Mouse (Mus musculus): ENCODE results near the gene Prm1. TPM values are rescaled to one million over a fixed set of nuclear protein-coding genes. Genes with fewer than 3 reads are reported as not detected.

Prm1 gene
- polyA plus RNA-seq, 1 experiment from 2014 or later = not detected

- 52% methylated on average over 8 of the region's 8 CpGs for WGBS
- Histone ChIP-seq H3K27ac (replicated peaks in 1 of 2; ENCODE audit: control insufficient read depth in 1 of 2, insufficient read depth in 1 of 2, low read depth in 2 of 2, low read length in 2 of 2) (no peak overlapping the region), H3K9ac (ENCODE audit: low read length) (no peak overlapping the region), H3K9me3 (ENCODE audit: control insufficient read depth, low read length) (no peaks in the 10 kb centered on the region), H3K27me3 (ENCODE audit: control insufficient read depth, insufficient read depth, low read length) (0 out of 2 replicates have a peak, but pooled peaks cover 3% of the 10 kb centered on the region), H3K4me3 (ENCODE audit: control insufficient read depth in 1 of 2, insufficient read depth in 1 of 2, low read depth in 1 of 2, low read length in 2 of 2) (no peak overlapping the region), H3K4me1 (ENCODE audit: control insufficient read depth in 2 of 2, insufficient read depth in 2 of 2, low read length in 2 of 2) (peaks cover 0 to 5% of the 10 kb centered on the region in 2 experiments; a peak in 2 of 4 replicates), H3K4me2 (ENCODE audit: low read length) (no peak overlapping the region), H3K36me3 (ENCODE audit: control insufficient read depth, insufficient read depth, low read length) (no peaks in the 10 kb centered on the region)
- no peak for ATAC-seq (ENCODE audit: insufficient number of reproducible peaks, insufficient read depth, low FRiP score, low read depth)
Observed at GRCm38 (mm10) chr16:10761182-10761581, 44.5 kb downstream of the Prm1 start.

GRCm38 (mm10) chr16:10756168-10756567, 49.5 kb downstream of the Prm1 start:
- 79% methylated on average over 5 of the region's 6 CpGs for WGBS
- Histone ChIP-seq H3K27ac (replicated peaks in 1 of 2; ENCODE audit: control insufficient read depth in 1 of 2, insufficient read depth in 1 of 2, low read depth in 2 of 2, low read length in 2 of 2) (no peak overlapping the region), H3K9ac (ENCODE audit: low read length) (no peak overlapping the region), H3K4me3 (ENCODE audit: control insufficient read depth in 1 of 2, insufficient read depth in 1 of 2, low read depth in 1 of 2, low read length in 2 of 2) (no peak overlapping the region), H3K36me3 (ENCODE audit: control insufficient read depth, insufficient read depth, low read length) (no peaks in the 10 kb centered on the region), H3K4me2 (ENCODE audit: low read length) (no peak overlapping the region), H3K9me3 (ENCODE audit: control insufficient read depth, low read length) (no peaks in the 10 kb centered on the region), H3K27me3 (ENCODE audit: control insufficient read depth, insufficient read depth, low read length) (no peaks in the 10 kb centered on the region; the same call in 1 of the 2 replicates), H3K4me1 (ENCODE audit: control insufficient read depth in 2 of 2, insufficient read depth in 2 of 2, low read length in 2 of 2) (peaks cover 0 to 2% of the 10 kb centered on the region in 2 experiments; a peak in 2 of 4 replicates)
- no peak for ATAC-seq (ENCODE audit: insufficient number of reproducible peaks, insufficient read depth, low FRiP score, low read depth)

- 87% methylated on average over 3 of the region's 3 CpGs for WGBS
- Histone ChIP-seq H3K9ac (ENCODE audit: low read length) (no peak overlapping the region), H3K9me3 (ENCODE audit: control insufficient read depth, low read length) (no peaks in the 10 kb centered on the region), H3K27me3 (ENCODE audit: control insufficient read depth, insufficient read depth, low read length) (no peaks in the 10 kb centered on the region; the same call in 1 of the 2 replicates), H3K27ac (replicated peaks in 1 of 2; ENCODE audit: control insufficient read depth in 1 of 2, insufficient read depth in 1 of 2, low read depth in 2 of 2, low read length in 2 of 2) (no peak overlapping the region), H3K36me3 (ENCODE audit: control insufficient read depth, insufficient read depth, low read length) (no peaks in the 10 kb centered on the region), H3K4me3 (ENCODE audit: control insufficient read depth in 1 of 2, insufficient read depth in 1 of 2, low read depth in 1 of 2, low read length in 2 of 2) (no peak overlapping the region), H3K4me2 (ENCODE audit: low read length) (no peak overlapping the region), H3K4me1 (ENCODE audit: control insufficient read depth in 2 of 2, insufficient read depth in 2 of 2, low read length in 2 of 2) (peaks cover 7% of the 10 kb centered on the region in 2 experiments)
- no peak for ATAC-seq (ENCODE audit: insufficient number of reproducible peaks, insufficient read depth, low FRiP score, low read depth)
Observed at GRCm38 (mm10) chr16:10754521-10755296, 50.9 kb downstream of the Prm1 start.

GRCm38 (mm10) chr16:10749824-10750223, 55.8 kb downstream of the Prm1 start:
- 12% methylated on average over 7 of the region's 7 CpGs for WGBS
- Histone ChIP-seq H3K9me3 (ENCODE audit: control insufficient read depth, low read length) (no peaks in the 10 kb centered on the region), H3K4me2 (ENCODE audit: low read length) (no peak overlapping the region), H3K36me3 (ENCODE audit: control insufficient read depth, insufficient read depth, low read length) (no peaks in the 10 kb centered on the region), H3K27me3 (ENCODE audit: control insufficient read depth, insufficient read depth, low read length) (no peaks in the 10 kb centered on the region; the same call in 1 of the 2 replicates), H3K9ac (ENCODE audit: low read length) (no peak overlapping the region), H3K27ac (replicated peaks in 1 of 2; ENCODE audit: control insufficient read depth in 1 of 2, insufficient read depth in 1 of 2, low read depth in 2 of 2, low read length in 2 of 2) (peak overlapping the region in 1 of 2 experiments; percentile 33; a peak in 2 of 4 replicates), H3K4me1 (ENCODE audit: control insufficient read depth in 2 of 2, insufficient read depth in 2 of 2, low read length in 2 of 2) (peaks cover 17 to 18% of the 10 kb centered on the region in 2 experiments), H3K4me3 (ENCODE audit: control insufficient read depth in 1 of 2, insufficient read depth in 1 of 2, low read depth in 1 of 2, low read length in 2 of 2) (no peak overlapping the region)
- peak; percentile 78 for ATAC-seq (ENCODE audit: insufficient number of reproducible peaks, insufficient read depth, low FRiP score, low read depth)

GRCm38 (mm10) chr16:10749226-10749625, 56.4 kb downstream of the Prm1 start:
- H3K4me2 ChIP-seq (ENCODE audit: low read length) = no peak overlapping the region
- H3K36me3 ChIP-seq (ENCODE audit: control insufficient read depth, insufficient read depth, low read length) = no peaks in the 10 kb centered on the region
- H3K9me3 ChIP-seq (ENCODE audit: control insufficient read depth, low read length) = no peaks in the 10 kb centered on the region
- no peak overlapping the region for H3K4me3 ChIP-seq (ENCODE audit: control insufficient read depth in 1 of 2, insufficient read depth in 1 of 2, low read depth in 1 of 2, low read length in 2 of 2)
- no peak overlapping the region for H3K27ac ChIP-seq (replicated peaks in 1 of 2; ENCODE audit: control insufficient read depth in 1 of 2, insufficient read depth in 1 of 2, low read depth in 2 of 2, low read length in 2 of 2)
- H3K4me1 ChIP-seq (ENCODE audit: control insufficient read depth in 2 of 2, insufficient read depth in 2 of 2, low read length in 2 of 2) = peaks cover 17 to 18% of the 10 kb centered on the region in 2 experiments
- no peak overlapping the region for H3K9ac ChIP-seq (ENCODE audit: low read length)
- WGBS = 32% methylated on average over 7 of the region's 7 CpGs
- H3K27me3 ChIP-seq (ENCODE audit: control insufficient read depth, insufficient read depth, low read length) = no peaks in the 10 kb centered on the region; the same call in 1 of the 2 replicates
- no peak for ATAC-seq (ENCODE audit: insufficient number of reproducible peaks, insufficient read depth, low FRiP score, low read depth)

Other genes starting within 250 kb of the Prm1 start
- gene Socs1, start 20.3 kb downstream of the Prm1 start, polyA plus RNA-seq (2014; fragmentation: Nextera tagmentation; extraction: Ambion mirVana) = 4.0 and 4.3 TPM in 2 replicates
- gene Tnp2, start 17.2 kb downstream of the Prm1 start, polyA plus RNA-seq (2014; fragmentation: Nextera tagmentation; extraction: Ambion mirVana) = not detected in 2 replicates
- gene Prm3, start 14.9 kb downstream of the Prm1 start, polyA plus RNA-seq (2014; fragmentation: Nextera tagmentation; extraction: Ambion mirVana) = not detected in 2 replicates
- gene Prm2, start 9.7 kb downstream of the Prm1 start, polyA plus RNA-seq (2014; fragmentation: Nextera tagmentation; extraction: Ambion mirVana) = not detected in 2 replicates
- gene Gm11172, start 7.1 kb upstream of the Prm1 start, polyA plus RNA-seq (2014; fragmentation: Nextera tagmentation; extraction: Ambion mirVana) = not detected in 2 replicates
- 2.8 and 3.3 TPM in 2 replicates for gene Rmi2, start 29.2 kb upstream of the Prm1 start, polyA plus RNA-seq (2014; fragmentation: Nextera tagmentation; extraction: Ambion mirVana)

All from heart, embryonic 14.5 days (tissue).